Comparison of ENCODE assay signal across 18 mouse cellular contexts in genomic region chr13:9031996-9032661, GRCm38 (mm10). TPM values are rescaled to one million over a fixed set of nuclear protein-coding genes. Genes with fewer than 3 reads are reported as not detected.
DNase-seq lines count a peak whose midpoint lies in the region; ATAC-seq and TF ChIP-seq lines count a peak whose summit lies in the region.
"Had no signal": no experiment of that assay in that cellular context is flagged by ENCODE, and none has a peak within 500 bp of the region (broad histone marks: within the 10 kb centered on the region; RNA-seq: fewer than 3 reads in every experiment).

No protein-coding gene starts in this region.

- H3K27ac ChIP-seq in kidney, embryonic 16.5 days (ENCODE audit: low read length), result no peak overlapping the region
- H3K27ac ChIP-seq: embryonic facial prominence, embryonic 12.5 days; forebrain, embryonic 12.5 days; hindbrain, embryonic 10.5 days; hindbrain, embryonic 14.5 days had no signal

- H3K9me3 ChIP-seq in kidney, embryonic 16.5 days (ENCODE audit: low read length), result no peaks in the 10 kb centered on the region
- H3K9me3 ChIP-seq: embryonic facial prominence, embryonic 12.5 days; forebrain, embryonic 12.5 days; heart, embryonic 12.5 days; hindbrain, embryonic 10.5 days had no signal

- no peak for DNase-seq in kidney, adult 9 months
- DNase-seq in 416B (ENCODE audit: low read depth) (peak; percentile 74), Patski (ENCODE audit: low read depth, low spot score) (peak; percentile 59)
- no peak for DNase-seq in gastrocnemius, postnatal 4 days (ENCODE audit: low spot score in 2 of 2)
- no peak for DNase-seq in urinary bladder, postnatal 36 days (ENCODE audit: low spot score in 2 of 2)
- DNase-seq: adrenal gland, adult 8-10 months; adrenal gland, postnatal 36 days; B cell, adult 2 months; cerebellum, adult 8-10 months; cerebellum, postnatal 14 days; gastrocnemius, postnatal 10 days had no signal

- H3K4me2 ChIP-seq in kidney, embryonic 16.5 days (replicated peaks; ENCODE audit: low read depth, low read length), result no peak overlapping the region
- H3K4me2 ChIP-seq: embryonic facial prominence, embryonic 12.5 days; forebrain, embryonic 12.5 days; heart, embryonic 12.5 days; hindbrain, embryonic 14.5 days had no signal

- CTCF ChIA-PET in Patski (lab: Charles Lee), result no interaction called here

- 43% methylated on average over 8 of the region's 8 CpGs for WGBS in kidney, embryonic 16.5 days

- ATAC-seq in kidney, embryonic 16.5 days (ENCODE audit: low FRiP score, low TSS enrichment), result peak; percentile 92
- ATAC-seq in Patski, result peak; percentile 91
- ATAC-seq: forebrain, embryonic 16.5 days had no signal

- no peaks in the 10 kb centered on the region for H3K4me1 ChIP-seq in kidney, embryonic 16.5 days (ENCODE audit: insufficient read depth, low read length)
- H3K4me1 ChIP-seq: embryonic facial prominence, embryonic 12.5 days; forebrain, embryonic 12.5 days; hindbrain, embryonic 10.5 days had no signal

- H3K4me3 ChIP-seq in kidney, embryonic 16.5 days (ENCODE audit: low read length), result no peak overlapping the region
- H3K4me3 ChIP-seq: embryonic facial prominence, embryonic 12.5 days; forebrain, embryonic 12.5 days; heart, embryonic 12.5 days; hindbrain, embryonic 10.5 days had no signal

- POLR2A ChIA-PET in Patski (lab: Charles Lee), result no interaction called here

- H3K36me3 ChIP-seq in kidney, embryonic 16.5 days (ENCODE audit: insufficient read depth, low read length), result no peaks in the 10 kb centered on the region
- H3K36me3 ChIP-seq: embryonic facial prominence, embryonic 12.5 days; forebrain, embryonic 12.5 days; heart, embryonic 12.5 days; hindbrain, embryonic 10.5 days had no signal

- TF ChIP-seq CTCF in Patski (IDR thresholded peaks at IDR 0.05), result no peak

- no peak overlapping the region for H3K9ac ChIP-seq in kidney, embryonic 16.5 days (replicated peaks; ENCODE audit: low read length)
- H3K9ac ChIP-seq: embryonic facial prominence, embryonic 12.5 days; forebrain, embryonic 12.5 days; heart, embryonic 12.5 days; hindbrain, embryonic 14.5 days had no signal

- H3K27me3 ChIP-seq in kidney, embryonic 16.5 days (ENCODE audit: insufficient read depth, low read length), result no peaks in the 10 kb centered on the region
- H3K27me3 ChIP-seq in Patski, result no peaks in the 10 kb centered on the region
- H3K27me3 ChIP-seq: embryonic facial prominence, embryonic 12.5 days; forebrain, embryonic 12.5 days; heart, embryonic 12.5 days had no signal

- in situ Hi-C loops in Patski (cut with MboI; ENCODE audit: low pct_unique_long_range_greater_than_20kb), result no loop called here

RNA-seq across cellular contexts. Expression of gene Gtpbp4, which starts 36.2 kb away (rescaled TPM):
- polyA plus RNA-seq in kidney, embryonic 16.5 days (2015; fragmentation: Nextera tagmentation; extraction: Ambion mirVana), result 80.9 and 82.6 TPM in 2 replicates
- 67.2 TPM for polyA plus RNA-seq in Patski (2021)
- 10 to 100 TPM; 42.7 to 43.5 TPM for total RNA-seq in gastrocnemius, postnatal 4 days (2021)

Comparison
In these comparisons a context has a peak if more than half of its experiments do, and no peak if none do; other contexts are left out.
1. DNase-seq: peak in 416B (single experiment) and Patski (single experiment); none in kidney, adult 9 months (single experiment), gastrocnemius, postnatal 4 days (0 of 2) and urinary bladder, postnatal 36 days (0 of 2).